Mouse (Mus musculus) ES-E14 (cell line): ENCODE results near the gene Map3k5.

ENCODE experiments used
- CHD2 ChIP-seq: IDR thresholded peaks from 2 replicates; pipeline ENCODE4 v1.6.1; 2014; ENCODE audit warnings: mild to moderate bottlenecking, low read depth, low read length, inconsistent platforms
- HCFC1 ChIP-seq: IDR thresholded peaks from 2 replicates; pipeline ENCODE4 v1.6.1; 2012; ENCODE audit warnings: low read length, inconsistent platforms, borderline replicate concordance; ENCODE audit not compliant: insufficient read depth
- MAFK ChIP-seq: IDR thresholded peaks from 2 replicates; pipeline ENCODE4 v1.6.1; 2014; ENCODE audit warnings: mild to moderate bottlenecking, low read depth, low read length, inconsistent platforms; ENCODE audit not compliant: insufficient read depth
- ZNF384 ChIP-seq: IDR thresholded peaks from 2 replicates; pipeline ENCODE4 v1.6.1; 2012; ENCODE audit warnings: low read depth, low read length, inconsistent platforms

- TF ChIP-seq ZNF384 (no peak), CHD2 (no peak), MAFK (no peak), HCFC1 (no peak)
These were observed at the start of gene Map3k5 for GRCm38 (mm10) chr10:19934384-19935294.
